In genomic region chr4:138216200-138216890, GRCm38 (mm10) we compare ENCODE assay signal across 8 mouse cellular contexts. TPM values are rescaled to one million over a fixed set of nuclear protein-coding genes. Genes with fewer than 3 reads are reported as not detected.
DNase-seq lines count a peak whose midpoint lies in the region; ATAC-seq and TF ChIP-seq lines count a peak whose summit lies in the region.

TSS of gene Hp1bp3 (plus strand) at chr4:138216296.

- under 1% methylated on average over 73 of the region's 84 CpGs for WGBS in heart, embryonic 13.5 days
- WGBS in kidney, postnatal 0 days = 1% methylated on average over 64 of the region's 84 CpGs
- WGBS in liver, adult 2 months = under 1% methylated on average over 74 of the region's 84 CpGs

- H3K36me3 ChIP-seq in heart, embryonic 13.5 days = peaks cover under 1% of the 10 kb centered on the region; the same call in 1 of the 2 replicates
- no peaks in the 10 kb centered on the region for H3K36me3 ChIP-seq in kidney, postnatal 0 days (ENCODE audit: insufficient read depth, low read length)
- 0 out of 2 replicates have a peak, but pooled peaks cover under 1% of the 10 kb centered on the region for H3K36me3 ChIP-seq in liver, adult 2 months (ENCODE audit: control insufficient read depth, insufficient read depth, low read length)
- H3K36me3 ChIP-seq in splenic B cell, adult 2 months (ENCODE audit: control insufficient read depth, insufficient read depth, low read length, poor library complexity, severe bottlenecking) = no peaks in the 10 kb centered on the region

- no peaks in the 10 kb centered on the region for H3K27me3 ChIP-seq in heart, embryonic 13.5 days (replicated peaks)
- H3K27me3 ChIP-seq in kidney, postnatal 0 days (ENCODE audit: insufficient read depth, low read length) = no peaks in the 10 kb centered on the region
- no peaks in the 10 kb centered on the region for H3K27me3 ChIP-seq in liver, adult 2 months (ENCODE audit: control insufficient read depth, insufficient read depth, low read length)
- H3K27me3 ChIP-seq in splenic B cell, adult 2 months (ENCODE audit: control insufficient read depth, insufficient read depth, low read length, poor library complexity, severe bottlenecking) = no peaks in the 10 kb centered on the region

- no peaks in the 10 kb centered on the region for H3K9me3 ChIP-seq in heart, embryonic 13.5 days
- H3K9me3 ChIP-seq in kidney, postnatal 0 days (replicated peaks; ENCODE audit: low read length) = no peaks in the 10 kb centered on the region

- H3K9ac ChIP-seq in heart, embryonic 13.5 days = peak within 1 kb of the TSS; percentile 99
- peak within 1 kb of the TSS; percentile 98 for H3K9ac ChIP-seq in kidney, postnatal 0 days (ENCODE audit: low read depth, low read length)
- peak within 1 kb of the TSS; percentile 100 for H3K9ac ChIP-seq in liver, adult 2 months (ENCODE audit: low read depth, low read length)

- H3K4me2 ChIP-seq in heart, embryonic 13.5 days = peak within 1 kb of the TSS; percentile 93
- peak within 1 kb of the TSS; percentile 79 for H3K4me2 ChIP-seq in kidney, postnatal 0 days (ENCODE audit: low read length)

- peak within 1 kb of the TSS; percentile 100 for H3K27ac ChIP-seq in heart, embryonic 13.5 days (replicated peaks)
- peak within 1 kb of the TSS; percentile 100 for H3K27ac ChIP-seq in kidney, postnatal 0 days
- peak within 1 kb of the TSS; percentile 96 for H3K27ac ChIP-seq in liver, adult 2 months (replicated peaks; ENCODE audit: insufficient read depth, low read depth, low read length)

- TF ChIP-seq CTCF in kidney, postnatal 0 days (IDR thresholded peaks at IDR 0.05; ENCODE audit: low read depth) = no peak
- no peak for TF ChIP-seq CTCF in liver, adult 2 months (IDR thresholded peaks at IDR 0.05; ENCODE audit: low read depth, low read length)

- ATAC-seq in CD4-positive, CD25-positive, alpha-beta regulatory T cell, adult 4 months = peak; percentile 61
- ATAC-seq in heart, embryonic 13.5 days (ENCODE audit: extremely low read depth, insufficient number of reproducible peaks, low FRiP score, low TSS enrichment) = peak; percentile 53
- peak; percentile 65 for ATAC-seq in kidney, postnatal 0 days (replicated peaks; ENCODE audit: low FRiP score, low read depth)
- ATAC-seq in monocyte, adult 5-6 weeks (replicated peaks; ENCODE audit: insufficient number of reproducible peaks, low FRiP score, low TSS enrichment, poor library complexity, severe bottlenecking) = peak; percentile 36; the same call in 1 of the 2 replicates

- no peak; the same call in 1 of the 2 replicates for TF ChIP-seq POLR2A in liver, adult 2 months (IDR thresholded peaks at IDR 0.05; ENCODE audit: extremely low read depth, insufficient read depth, low read length)

- peak; percentile 54 for DNase-seq in brain, embryonic 18.5 days (ENCODE audit: low read depth, low spot score)
- DNase-seq in fibroblast of lung, adult 2 months (ENCODE audit: low read depth) = peak; percentile 27
- DNase-seq in kidney, postnatal 0 days (ENCODE audit: low spot score) = peak; percentile 82
- peak; percentile 56 for DNase-seq in liver, adult 2 months (ENCODE audit: extremely low read depth, low read depth, low spot score)
- DNase-seq in splenic B cell, adult 2 months (ENCODE audit: low read depth, low spot score) = peak; percentile 73

- peaks cover 20% of the 10 kb centered on the region for H3K79me2 ChIP-seq in liver, adult 2 months (ENCODE audit: control insufficient read depth, insufficient read depth, low read length)

- peak within 1 kb of the TSS; percentile 99 for H3K4me3 ChIP-seq in heart, embryonic 13.5 days
- H3K4me3 ChIP-seq in kidney, postnatal 0 days (replicated peaks; ENCODE audit: low read depth, low read length) = peak within 1 kb of the TSS; percentile 96
- H3K4me3 ChIP-seq in liver, adult 2 months (ENCODE audit: insufficient read depth, low read depth, low read length) = peak within 1 kb of the TSS; percentile 97

- H3K4me1 ChIP-seq in heart, embryonic 13.5 days = peaks cover 48% of the 10 kb centered on the region
- H3K4me1 ChIP-seq in kidney, postnatal 0 days (replicated peaks; ENCODE audit: insufficient read depth, low read length) = peaks cover 10% of the 10 kb centered on the region
- peaks cover 23% of the 10 kb centered on the region for H3K4me1 ChIP-seq in liver, adult 2 months (ENCODE audit: control insufficient read depth, insufficient read depth, low read length)

RNA-seq across cellular contexts. Expression of gene Hp1bp3, which starts in this region (rescaled TPM):
- 100 to 1,000 TPM; 164 to 189 TPM for polyA plus RNA-seq in CD4-positive, CD25-positive, alpha-beta regulatory T cell, adult 4 months (2017; shearing (Covaris generic))
- 94.5 and 104 TPM in 2 replicates for polyA plus RNA-seq in heart, embryonic 13.5 days (2015; fragmentation: Nextera tagmentation; extraction: Ambion mirVana)
- polyA plus RNA-seq in kidney, postnatal 0 days (2015; fragmentation: Nextera tagmentation; extraction: Ambion mirVana) = 134 and 144 TPM in 2 replicates
- 43.7 and 46.2 TPM in 2 replicates for total RNA-seq in liver, adult 2 months (2014; rRNA removed)
- 27.5 and 32.6 TPM in 2 replicates for polyA plus RNA-seq in liver, adult 2 months (2012; rRNA removed)
- 97.8 to 145 TPM (median 119 TPM) in 3 replicates for total RNA-seq in monocyte, adult 5-6 weeks (2017)

Comparison
In these comparisons a context has a peak if more than half of its experiments do, and no peak if none do; other contexts are left out.
1. Peak in every context shown above with its lines: DNase-seq, ATAC-seq, H3K4me3 ChIP-seq and H3K27ac ChIP-seq.
2. DNase-seq: peak in every context shown above with its lines; median percentile 82 in kidney, postnatal 0 days; 73 in splenic B cell, adult 2 months; 56 in liver, adult 2 months; 54 in brain, embryonic 18.5 days; 27 in fibroblast of lung, adult 2 months.